Mouse (Mus musculus): Measurements from ENCODE around the gene Haus7. TPM values are rescaled to one million over a fixed set of nuclear protein-coding genes. Genes with fewer than 3 reads are reported as not detected.
A peak's percentile ranks its signal among the peaks of the same experiment; 100 is the strongest.
"Not testable (repeated sequence)": the region's sequence is repeated elsewhere in the genome, so short reads cannot be mapped to it uniquely, and the experiment has no call there.

Gene Haus7
- 48.2 and 52.5 TPM in 2 replicates for polyA plus RNA-seq (2014; fragmentation: Nextera tagmentation; extraction: Ambion mirVana)

DNA sequence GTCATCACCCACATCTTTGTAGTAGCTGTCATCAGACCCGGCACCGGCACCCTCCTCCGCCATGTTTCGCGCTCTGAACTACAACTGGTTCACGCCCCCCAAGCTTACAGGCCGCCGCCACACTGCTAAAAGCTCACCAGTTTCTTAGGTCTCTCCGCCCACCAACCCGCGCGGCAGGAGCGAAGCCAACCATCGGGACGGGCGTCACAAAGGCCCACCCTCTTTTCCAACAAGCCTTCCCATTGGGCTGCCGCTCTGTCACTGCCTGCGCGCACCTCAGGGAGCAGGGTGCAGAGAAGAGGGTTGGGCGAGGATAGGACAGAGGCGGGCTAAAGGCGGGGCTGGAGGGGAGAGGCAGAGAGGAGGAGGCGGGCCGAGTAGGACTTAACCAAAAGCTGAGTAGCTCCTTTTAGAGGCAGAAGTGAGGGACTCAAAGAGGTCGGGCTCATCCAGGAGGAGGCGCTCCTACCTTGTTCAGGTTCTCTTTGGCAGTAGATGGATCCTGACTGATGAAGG lies at the start of gene Haus7:
TSS of gene Haus7 (minus strand) at position 168 of the 516 bp plus-strand sequence.
- peak within 1 kb of the TSS; percentile 67 for H3K9ac ChIP-seq (ENCODE audit: low read depth, low read length)
- H3K36me3 ChIP-seq (ENCODE audit: control insufficient read depth, insufficient read depth, low read length), result no peaks in the 10 kb centered on the region
- H3K9me3 ChIP-seq (ENCODE audit: control insufficient read depth, low read length), result no peaks in the 10 kb centered on the region
- no peak within 1 kb of the TSS for H3K27ac ChIP-seq (replicated peaks; ENCODE audit: low read depth, low read length)
- peak; percentile 97 for DNase-seq (ENCODE audit: low spot score)
- H3K4me2 ChIP-seq (ENCODE audit: low read depth, low read length), result peak within 1 kb of the TSS; percentile 61
- 17% methylated on average over 26 of the region's 26 CpGs for WGBS
- H3K4me1 ChIP-seq (ENCODE audit: control insufficient read depth, insufficient read depth, low read length), result no peaks in the 10 kb centered on the region
- ATAC-seq (ENCODE audit: low read depth), result peak; percentile 100
- H3K27me3 ChIP-seq (replicated peaks; ENCODE audit: control insufficient read depth, insufficient read depth, low read length), result no peaks in the 10 kb centered on the region
- H3K4me3 ChIP-seq (ENCODE audit: low read depth, low read length), result peak within 1 kb of the TSS; percentile 51

DNA sequence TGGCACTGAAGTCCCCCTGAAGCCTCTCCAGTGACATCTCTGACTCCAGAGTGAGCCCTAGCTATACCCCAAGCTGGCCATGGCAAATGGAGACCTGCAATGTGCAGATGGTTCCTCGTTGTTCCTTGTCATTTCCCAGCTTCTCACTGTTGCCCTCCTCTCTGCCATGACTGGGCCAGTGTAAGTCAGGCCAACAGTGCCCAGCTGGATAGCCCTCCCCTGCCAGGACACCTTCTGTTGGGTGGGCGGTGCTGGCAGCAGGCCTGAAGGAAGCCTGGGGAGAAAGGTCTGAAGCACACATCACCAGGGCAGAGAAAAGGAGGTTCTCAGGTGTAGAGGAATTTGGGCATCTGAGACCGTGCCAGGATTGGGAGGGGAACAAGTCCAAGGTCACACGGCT lies 47.7 kb upstream of the Haus7 start:
- no peak overlapping the region for H3K27ac ChIP-seq (replicated peaks; ENCODE audit: low read depth, low read length)
- no peaks in the 10 kb centered on the region for H3K4me1 ChIP-seq (ENCODE audit: control insufficient read depth, insufficient read depth, low read length)
- peaks cover 30% of the 10 kb centered on the region for H3K27me3 ChIP-seq (replicated peaks; ENCODE audit: control insufficient read depth, insufficient read depth, low read length)
- no peaks in the 10 kb centered on the region for H3K36me3 ChIP-seq (ENCODE audit: control insufficient read depth, insufficient read depth, low read length)
- no peak overlapping the region for H3K4me2 ChIP-seq (ENCODE audit: low read depth, low read length)
- no peak for DNase-seq (ENCODE audit: low spot score)
- no peak overlapping the region for H3K4me3 ChIP-seq (ENCODE audit: low read depth, low read length)
- 85% methylated on average over 4 of the region's 4 CpGs for WGBS
- H3K9me3 ChIP-seq (ENCODE audit: control insufficient read depth, low read length), result no peaks in the 10 kb centered on the region
- H3K9ac ChIP-seq (ENCODE audit: low read depth, low read length), result no peak overlapping the region
- ATAC-seq (ENCODE audit: low read depth), result no peak

DNA sequence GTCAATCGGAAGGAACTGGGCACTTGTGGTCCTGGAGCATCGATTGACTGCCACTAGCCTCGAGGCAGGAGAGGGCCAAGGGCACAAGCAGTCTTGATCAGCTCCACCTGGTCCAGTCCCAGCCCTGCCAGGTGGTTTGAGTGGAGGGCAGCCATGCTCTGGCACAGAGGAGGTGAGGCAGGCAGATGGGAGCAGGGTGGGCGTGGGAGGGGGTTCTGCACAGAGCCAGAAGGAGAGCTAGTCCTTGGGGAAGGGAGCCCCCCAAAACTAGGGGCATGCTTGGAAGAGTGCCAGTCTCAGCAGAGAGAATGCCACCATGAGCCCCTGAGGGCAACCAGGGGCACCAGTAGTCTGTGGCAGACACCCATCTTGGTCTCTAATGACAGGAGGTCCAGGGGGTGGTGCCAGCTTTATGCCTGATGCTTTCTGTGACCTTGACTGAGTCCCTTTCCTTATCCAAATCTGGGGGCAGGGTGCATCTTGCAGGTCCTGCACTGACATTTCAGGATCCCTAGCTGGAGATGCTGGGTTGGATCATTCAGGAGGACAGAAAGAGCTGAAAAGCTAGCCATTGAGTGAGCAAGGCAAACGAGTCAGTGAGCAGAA lies 46.4 kb upstream of the Haus7 start:
- H3K36me3 ChIP-seq (ENCODE audit: control insufficient read depth, insufficient read depth, low read length), result no peaks in the 10 kb centered on the region
- H3K9me3 ChIP-seq (ENCODE audit: control insufficient read depth, low read length), result no peaks in the 10 kb centered on the region
- ATAC-seq (ENCODE audit: low read depth), result no peak
- H3K4me1 ChIP-seq (ENCODE audit: control insufficient read depth, insufficient read depth, low read length), result no peaks in the 10 kb centered on the region
- no peak overlapping the region for H3K4me3 ChIP-seq (ENCODE audit: low read depth, low read length)
- no peak for DNase-seq (ENCODE audit: low spot score)
- WGBS, result 71% methylated on average over 5 of the region's 5 CpGs
- no peak overlapping the region for H3K4me2 ChIP-seq (ENCODE audit: low read depth, low read length)
- no peak overlapping the region for H3K9ac ChIP-seq (ENCODE audit: low read depth, low read length)
- H3K27ac ChIP-seq (replicated peaks; ENCODE audit: low read depth, low read length), result no peak overlapping the region
- H3K27me3 ChIP-seq (replicated peaks; ENCODE audit: control insufficient read depth, insufficient read depth, low read length), result peaks cover 36% of the 10 kb centered on the region

DNA sequence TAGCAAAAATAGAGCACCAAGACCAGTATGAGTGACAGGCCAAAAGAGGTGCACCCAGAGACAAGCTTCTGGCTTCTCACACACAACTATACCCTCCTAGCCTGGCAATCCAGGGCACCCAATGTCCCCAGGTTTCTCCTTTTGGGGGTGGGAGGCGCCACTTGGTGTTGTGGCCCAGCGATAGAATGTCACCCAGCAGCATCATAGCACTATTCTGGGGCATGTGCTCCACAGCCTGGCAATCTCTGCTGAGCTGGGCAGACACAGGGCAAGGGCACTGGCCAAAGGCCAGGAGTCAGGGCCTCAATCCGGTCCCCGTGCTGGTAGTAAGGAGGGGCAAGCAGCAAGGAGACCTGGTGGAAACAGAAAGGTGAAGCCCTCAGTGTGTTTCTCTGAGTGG lies 37.9 kb upstream of the Haus7 start:
- H3K36me3 ChIP-seq (ENCODE audit: control insufficient read depth, insufficient read depth, low read length), result peaks cover 23% of the 10 kb centered on the region; the same call in 1 of the 2 replicates
- H3K27ac ChIP-seq (replicated peaks; ENCODE audit: low read depth, low read length), result no peak overlapping the region
- no peak overlapping the region for H3K4me2 ChIP-seq (ENCODE audit: low read depth, low read length)
- 77% methylated on average over 4 of the region's 4 CpGs for WGBS
- DNase-seq (ENCODE audit: low spot score), result no peak
- H3K4me1 ChIP-seq (ENCODE audit: control insufficient read depth, insufficient read depth, low read length), result no peaks in the 10 kb centered on the region
- no peaks in the 10 kb centered on the region for H3K9me3 ChIP-seq (ENCODE audit: control insufficient read depth, low read length)
- H3K9ac ChIP-seq (ENCODE audit: low read depth, low read length), result no peak overlapping the region
- H3K27me3 ChIP-seq (replicated peaks; ENCODE audit: control insufficient read depth, insufficient read depth, low read length), result peaks cover 8% of the 10 kb centered on the region
- H3K4me3 ChIP-seq (ENCODE audit: low read depth, low read length), result no peak overlapping the region
- ATAC-seq (ENCODE audit: low read depth), result no peak

DNA sequence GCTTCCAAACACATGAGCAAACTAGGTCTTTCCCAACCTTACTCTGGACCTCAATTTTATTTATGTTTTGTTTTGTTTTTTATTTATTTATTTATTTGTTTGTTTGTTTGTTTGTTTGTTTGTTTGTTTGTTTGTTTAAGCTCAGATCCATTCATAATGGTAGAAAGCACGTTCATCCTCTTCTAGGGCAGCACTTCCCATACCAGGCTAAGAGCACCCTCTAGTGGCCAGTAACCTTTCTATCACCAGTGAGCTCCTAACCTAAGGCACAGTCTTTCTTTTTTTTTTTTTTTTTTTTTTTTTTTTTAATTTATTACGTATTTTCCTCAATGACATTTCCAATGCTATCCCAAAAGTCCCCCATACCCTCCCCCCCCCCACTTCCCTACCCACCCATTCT lies 34.7 kb upstream of the Haus7 start:
- ATAC-seq (ENCODE audit: low read depth), result peak; percentile 78; the same call in 1 of the 2 replicates
- H3K27ac ChIP-seq (replicated peaks; ENCODE audit: low read depth, low read length); H3K9ac ChIP-seq (ENCODE audit: low read depth, low read length); H3K4me2 ChIP-seq (ENCODE audit: low read depth, low read length); H3K4me3 ChIP-seq (ENCODE audit: low read depth, low read length); H3K9me3 ChIP-seq (ENCODE audit: control insufficient read depth, low read length); H3K27me3 ChIP-seq (replicated peaks; ENCODE audit: control insufficient read depth, insufficient read depth, low read length); H3K4me1 ChIP-seq (ENCODE audit: control insufficient read depth, insufficient read depth, low read length): not testable (repeated sequence)
- peak; percentile 88 for DNase-seq (ENCODE audit: low spot score)
- 5% methylated on average over 2 of the region's 2 CpGs for WGBS
- H3K36me3 ChIP-seq (ENCODE audit: control insufficient read depth, insufficient read depth, low read length), result peaks cover 27% of the 10 kb centered on the region; the same call in 1 of the 2 replicates

DNA sequence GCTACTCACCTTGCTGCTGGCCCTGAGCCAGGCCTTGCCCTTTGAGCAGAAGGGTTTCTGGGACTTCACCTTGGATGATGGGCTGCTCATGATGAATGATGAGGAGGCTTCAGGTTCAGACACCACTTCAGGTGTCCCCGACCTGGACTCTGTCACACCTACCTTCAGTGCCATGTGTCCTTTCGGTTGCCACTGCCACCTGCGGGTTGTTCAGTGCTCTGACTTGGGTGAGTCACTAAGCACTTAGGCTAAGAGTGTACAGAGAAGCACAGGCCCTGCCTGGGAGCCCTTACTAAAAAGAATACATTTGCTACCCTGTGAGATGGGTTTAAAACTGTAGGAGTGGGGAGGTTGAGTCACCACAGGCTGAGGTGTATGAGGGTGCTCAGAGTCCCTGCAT lies 32.0 kb upstream of the Haus7 start:
- Histone ChIP-seq H3K27ac (replicated peaks; ENCODE audit: low read depth, low read length) (no peak overlapping the region), H3K27me3 (replicated peaks; ENCODE audit: control insufficient read depth, insufficient read depth, low read length) (no peaks in the 10 kb centered on the region), H3K4me2 (ENCODE audit: low read depth, low read length) (no peak overlapping the region), H3K9ac (ENCODE audit: low read depth, low read length) (no peak overlapping the region), H3K4me1 (ENCODE audit: control insufficient read depth, insufficient read depth, low read length) (peaks cover 6% of the 10 kb centered on the region), H3K4me3 (ENCODE audit: low read depth, low read length) (no peak overlapping the region), H3K36me3 (ENCODE audit: control insufficient read depth, insufficient read depth, low read length) (peaks cover 27% of the 10 kb centered on the region; the same call in 1 of the 2 replicates), H3K9me3 (ENCODE audit: control insufficient read depth, low read length) (no peaks in the 10 kb centered on the region)
- WGBS, result 85% methylated on average over 3 of the region's 3 CpGs
- DNase-seq (ENCODE audit: low spot score) (no peak), ATAC-seq (ENCODE audit: low read depth) (no peak)

DNA sequence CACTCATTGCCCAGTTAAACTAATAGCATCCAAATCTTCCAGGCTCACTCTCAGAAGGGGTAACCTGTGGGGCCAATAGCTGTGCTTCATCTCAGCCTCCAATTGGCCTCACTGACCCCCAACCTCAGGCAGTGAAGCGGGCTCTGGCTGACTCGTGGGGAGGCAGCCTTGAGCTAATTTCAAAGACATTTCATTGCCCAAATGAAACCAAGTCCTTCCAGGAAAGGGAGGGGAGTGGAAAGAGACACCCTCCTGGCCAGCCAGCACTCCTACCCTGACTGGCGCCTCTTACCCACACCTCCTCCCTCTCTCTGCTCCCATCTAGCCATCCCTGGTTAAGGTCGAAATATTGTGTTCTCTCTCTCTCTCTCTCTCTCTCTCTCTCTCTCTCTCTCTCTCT lies 31.3 kb upstream of the Haus7 start:
- 37% methylated on average over 4 of the region's 4 CpGs for WGBS

DNA sequence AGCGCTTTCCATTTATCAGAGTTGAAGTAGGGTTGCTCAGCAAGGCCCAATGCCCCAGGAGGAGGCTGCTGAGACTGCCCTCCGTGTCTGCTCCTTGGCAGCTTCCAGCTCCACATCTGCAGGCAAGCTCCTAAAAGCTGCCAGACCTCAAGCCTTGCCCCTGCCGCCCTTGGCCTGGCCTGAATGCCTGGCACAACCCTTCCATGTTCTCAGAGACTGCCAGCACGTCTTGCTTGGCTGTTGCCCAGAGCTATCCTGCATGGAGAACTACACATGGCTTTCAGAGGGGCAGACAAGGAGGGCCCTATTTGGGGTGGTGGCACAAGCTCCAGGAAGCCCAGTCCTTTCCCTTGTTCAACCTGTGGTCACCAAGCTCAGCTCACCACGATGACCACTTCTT lies 28.1 kb upstream of the Haus7 start:
- Histone ChIP-seq H3K27ac (replicated peaks; ENCODE audit: low read depth, low read length) (no peak overlapping the region), H3K9me3 (ENCODE audit: control insufficient read depth, low read length) (no peaks in the 10 kb centered on the region), H3K9ac (ENCODE audit: low read depth, low read length) (no peak overlapping the region), H3K4me1 (ENCODE audit: control insufficient read depth, insufficient read depth, low read length) (peaks cover 12% of the 10 kb centered on the region), H3K36me3 (ENCODE audit: control insufficient read depth, insufficient read depth, low read length) (0 out of 2 replicates have a peak, but pooled peaks cover 4% of the 10 kb centered on the region), H3K4me3 (ENCODE audit: low read depth, low read length) (no peak overlapping the region), H3K4me2 (ENCODE audit: low read depth, low read length) (peak overlapping the region; percentile 55; the same call in 1 of the 2 replicates), H3K27me3 (replicated peaks; ENCODE audit: control insufficient read depth, insufficient read depth, low read length) (0 out of 2 replicates have a peak, but pooled peaks cover 5% of the 10 kb centered on the region)
- no peak for ATAC-seq (ENCODE audit: low read depth)
- 68% methylated on average over 5 of the region's 5 CpGs for WGBS
- no peak for DNase-seq (ENCODE audit: low spot score)

More for the DNA sequence above, 31.3 kb upstream of the Haus7 start:
- no peak overlapping the region for H3K4me3 ChIP-seq (ENCODE audit: low read depth, low read length)
- DNase-seq (ENCODE audit: low spot score) (no peak), ATAC-seq (ENCODE audit: low read depth) (no peak)
- H3K27ac ChIP-seq (replicated peaks; ENCODE audit: low read depth, low read length), result no peak overlapping the region
- peaks cover 12% of the 10 kb centered on the region for H3K4me1 ChIP-seq (ENCODE audit: control insufficient read depth, insufficient read depth, low read length)
- H3K36me3 ChIP-seq (ENCODE audit: control insufficient read depth, insufficient read depth, low read length), result peaks cover 23% of the 10 kb centered on the region; the same call in 1 of the 2 replicates
- H3K9me3 ChIP-seq (ENCODE audit: control insufficient read depth, low read length), result no peaks in the 10 kb centered on the region
- no peak overlapping the region for H3K4me2 ChIP-seq (ENCODE audit: low read depth, low read length)
- H3K27me3 ChIP-seq (replicated peaks; ENCODE audit: control insufficient read depth, insufficient read depth, low read length), result no peaks in the 10 kb centered on the region
- no peak overlapping the region for H3K9ac ChIP-seq (ENCODE audit: low read depth, low read length)

DNA sequence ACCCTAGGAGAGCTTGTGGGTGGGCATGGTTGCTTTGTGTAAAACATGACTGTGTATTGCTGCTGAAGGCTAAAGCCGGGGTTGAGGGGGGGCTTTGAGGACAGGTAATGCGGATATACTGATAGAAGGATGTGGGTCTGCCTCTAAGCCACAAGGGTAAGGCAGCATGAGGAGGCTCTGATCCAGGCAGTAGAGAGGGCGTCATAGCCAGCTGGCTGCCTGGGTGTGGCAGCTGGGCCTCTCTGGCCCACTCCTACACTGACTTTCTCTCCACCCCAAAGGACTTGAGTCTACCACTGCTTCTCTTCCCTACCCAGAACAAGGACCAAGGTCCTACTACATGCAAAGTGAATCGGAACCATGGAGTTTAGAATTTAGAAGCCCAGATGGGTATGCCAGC lies 26.0 kb upstream of the Haus7 start:
- WGBS, result 88% methylated on average over 4 of the region's 4 CpGs
- DNase-seq (ENCODE audit: low spot score) (no peak), ATAC-seq (ENCODE audit: low read depth) (no peak)
- peak overlapping the region; percentile 55 for H3K4me2 ChIP-seq (ENCODE audit: low read depth, low read length)
- peak overlapping the region; percentile 73 for H3K9ac ChIP-seq (ENCODE audit: low read depth, low read length)
- no peak overlapping the region for H3K27ac ChIP-seq (replicated peaks; ENCODE audit: low read depth, low read length)
- H3K4me3 ChIP-seq (ENCODE audit: low read depth, low read length), result peak overlapping the region; percentile 49
- H3K36me3 ChIP-seq (ENCODE audit: control insufficient read depth, insufficient read depth, low read length), result no peaks in the 10 kb centered on the region
- no peaks in the 10 kb centered on the region for H3K9me3 ChIP-seq (ENCODE audit: control insufficient read depth, low read length)
- peaks cover 10% of the 10 kb centered on the region for H3K4me1 ChIP-seq (ENCODE audit: control insufficient read depth, insufficient read depth, low read length)
- H3K27me3 ChIP-seq (replicated peaks; ENCODE audit: control insufficient read depth, insufficient read depth, low read length), result 0 out of 2 replicates have a peak, but pooled peaks cover 5% of the 10 kb centered on the region
